Mouse (Mus musculus) central nervous system, embryonic 18 days (tissue): ENCODE results near the gene Prpmp5. TPM values are rescaled to one million over a fixed set of nuclear protein-coding genes. Genes with fewer than 3 reads are reported as not detected.

ENCODE experiments used
- polyA plus RNA-seq: library from polyadenylated mRNA; depleted of rRNA; stranded (reverse); fragments of >200 nt; gene quantifications from 2 replicates; pipeline ENCODE4 v1.2.3, GENCODE M21; 2012; rRNA removed

Gene Prpmp5
- not detected in 2 replicates for polyA plus RNA-seq

GRCm38 (mm10) chr6:132314657-132315056 is at the start of gene Prpmp5:
Gene Prpmp5, minus strand, starts transcription at chr6:132314757.

DNA sequence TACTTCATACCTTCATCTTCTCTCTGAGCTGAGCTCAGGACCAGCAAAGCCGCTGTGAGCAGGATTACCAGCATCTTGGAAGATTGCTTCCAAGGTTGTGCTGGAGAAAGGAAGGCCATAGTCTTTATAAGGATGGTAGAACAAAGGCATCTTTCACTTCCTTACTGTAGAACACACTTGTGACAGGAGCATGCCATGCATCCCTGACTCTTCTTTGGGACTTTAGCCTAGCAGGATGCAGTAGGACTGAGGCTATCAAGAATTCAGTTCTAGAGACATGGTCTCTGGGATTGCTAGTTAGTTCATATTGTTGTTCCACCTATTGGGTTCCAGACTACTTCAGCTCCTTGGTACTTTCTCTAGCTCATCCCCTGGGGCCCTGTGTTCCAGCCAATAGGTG is 49.5 kb upstream of the Prpmp5 start, which contains the start of gene Gm8882:
Gm8882 (minus strand) TSS at position 101 of the 400 bp plus-strand sequence.

Other genes with a start within 250 kb of the Prpmp5 start
- gene Prb1, start 104.2 kb downstream of the Prpmp5 start, polyA plus RNA-seq = not detected in 2 replicates
- not detected in 2 replicates for gene Gm8882, start 49.4 kb upstream of the Prpmp5 start, polyA plus RNA-seq